Mouse (Mus musculus) brain, embryonic 18.5 days (tissue): ENCODE measurements around the gene Vgll4.

Experiments
- DNase-seq: peaks from one replicate; pipeline ENCODE4 v3.0.0-alpha.2; 2012; ENCODE audit warnings: low read depth, low spot score

The Vgll4 gene

GRCm38 (mm10) chr6:114974331-114974730, 4.5 kb upstream of the Vgll4 start:
- DNase-seq = no peak

- no peak for DNase-seq
These were observed 3.2 kb upstream of the Vgll4 start for GRCm38 (mm10) chr6:114972988-114973387.

- DNase-seq = no peak
These were observed 1.1 kb upstream of the Vgll4 start for GRCm38 (mm10) chr6:114970895-114971294.

GRCm38 (mm10) chr6:114970386-114970785, 592 bp upstream of the Vgll4 start:
- DNase-seq = no peak

- DNase-seq = peak; percentile 73
These were observed 1.2 kb downstream of the Vgll4 start for GRCm38 (mm10) chr6:114968361-114969212.

- DNase-seq = no peak
These were observed 2.2 kb downstream of the Vgll4 start for GRCm38 (mm10) chr6:114967623-114968022.

GRCm38 (mm10) chr6:114966396-114967154, 3.2 kb downstream of the Vgll4 start:
- DNase-seq = no peak

GRCm38 (mm10) chr6:114965802-114966201, 4.0 kb downstream of the Vgll4 start:
- DNase-seq = no peak

GRCm38 (mm10) chr6:114965396-114965795, 4.4 kb downstream of the Vgll4 start:
- DNase-seq = no peak

- no peak for DNase-seq
These were observed 5.6 kb downstream of the Vgll4 start for GRCm38 (mm10) chr6:114964235-114964634.

GRCm38 (mm10) chr6:114963636-114964035, 6.2 kb downstream of the Vgll4 start:
- no peak for DNase-seq

GRCm38 (mm10) chr6:114961276-114962068, 8.3 kb downstream of the Vgll4 start:
- no peak for DNase-seq

GRCm38 (mm10) chr6:114959012-114959398, 10.8 kb downstream of the Vgll4 start:
- DNase-seq = no peak

GRCm38 (mm10) chr6:114958249-114959011, 11.4 kb downstream of the Vgll4 start:
- DNase-seq = no peak

- no peak for DNase-seq
These were observed 12.0 kb downstream of the Vgll4 start for GRCm38 (mm10) chr6:114957756-114958155.

- no peak for DNase-seq
These were observed 15.3 kb downstream of the Vgll4 start for GRCm38 (mm10) chr6:114954496-114954895.

- no peak for DNase-seq
These were observed 16.2 kb downstream of the Vgll4 start for GRCm38 (mm10) chr6:114953601-114954000.

- DNase-seq = no peak
These were observed 17.4 kb downstream of the Vgll4 start for GRCm38 (mm10) chr6:114952356-114952755.

- no peak for DNase-seq
These were observed 25.0 kb downstream of the Vgll4 start for GRCm38 (mm10) chr6:114944456-114945438.
